Comparison of ENCODE assay signal across 8 mouse cellular contexts in genomic region chr16:4420298-4421054, GRCm38 (mm10). TPM values are rescaled to one million over a fixed set of nuclear protein-coding genes. Genes with fewer than 3 reads are reported as not detected.
DNase-seq lines count a peak whose midpoint lies in the region; ATAC-seq and TF ChIP-seq lines count a peak whose summit lies in the region.

Gene Adcy9 (minus strand): TSS chr16:4420498.

- H3K4me2 ChIP-seq in heart, embryonic 12.5 days, result peak within 1 kb of the TSS; percentile 90
- H3K4me2 ChIP-seq in kidney, postnatal 0 days (ENCODE audit: low read length), result peak within 1 kb of the TSS; percentile 94
- peak within 1 kb of the TSS; percentile 94 for H3K4me2 ChIP-seq in liver, embryonic 11.5 days
- H3K4me2 ChIP-seq in stomach, embryonic 14.5 days (replicated peaks; ENCODE audit: low read depth, low read length), result peak within 1 kb of the TSS; percentile 99

- peaks cover 42% of the 10 kb centered on the region for H3K4me1 ChIP-seq in erythroblast, embryonic 14.5 days (ENCODE audit: control insufficient read depth)
- peaks cover 17% of the 10 kb centered on the region for H3K4me1 ChIP-seq in heart, embryonic 12.5 days (replicated peaks)
- peaks cover 5% of the 10 kb centered on the region for H3K4me1 ChIP-seq in kidney, postnatal 0 days (replicated peaks; ENCODE audit: insufficient read depth, low read length)
- H3K4me1 ChIP-seq in liver, embryonic 11.5 days (replicated peaks; ENCODE audit: control insufficient read depth, insufficient read depth, low read length), result peaks cover 29% of the 10 kb centered on the region
- peaks cover 12% of the 10 kb centered on the region for H3K4me1 ChIP-seq in stomach, embryonic 14.5 days (ENCODE audit: control insufficient read depth, insufficient read depth, low read length)

- H3K27me3 ChIP-seq in erythroblast, embryonic 14.5 days (ENCODE audit: control insufficient read depth), result peaks cover 21% of the 10 kb centered on the region
- peaks cover 29% of the 10 kb centered on the region for H3K27me3 ChIP-seq in heart, embryonic 12.5 days (replicated peaks)
- H3K27me3 ChIP-seq in kidney, postnatal 0 days (ENCODE audit: insufficient read depth, low read length), result no peaks in the 10 kb centered on the region
- H3K27me3 ChIP-seq in liver, embryonic 11.5 days (replicated peaks; ENCODE audit: control insufficient read depth, insufficient read depth, low read length), result peaks cover 7% of the 10 kb centered on the region
- H3K27me3 ChIP-seq in stomach, embryonic 14.5 days (ENCODE audit: control insufficient read depth, insufficient read depth, low read length), result no peaks in the 10 kb centered on the region; the same call in 1 of the 2 replicates

- under 1% methylated on average over 54 of the region's 64 CpGs for WGBS in heart, embryonic 12.5 days
- under 1% methylated on average over 43 of the region's 64 CpGs for WGBS in kidney, postnatal 0 days
- under 1% methylated on average over 52 of the region's 64 CpGs for WGBS in liver, embryonic 11.5 days
- under 1% methylated on average over 42 of the region's 64 CpGs for WGBS in stomach, embryonic 14.5 days

- peak within 1 kb of the TSS; percentile 78 for H3K9ac ChIP-seq in heart, embryonic 12.5 days
- peak within 1 kb of the TSS; percentile 77 for H3K9ac ChIP-seq in kidney, postnatal 0 days (ENCODE audit: low read depth, low read length)
- peak within 1 kb of the TSS; percentile 68 for H3K9ac ChIP-seq in liver, embryonic 11.5 days (ENCODE audit: low read depth, low read length)
- peak within 1 kb of the TSS; percentile 69 for H3K9ac ChIP-seq in stomach, embryonic 14.5 days (replicated peaks; ENCODE audit: low read depth, low read length)

- H3K36me3 ChIP-seq in erythroblast, embryonic 14.5 days (ENCODE audit: control insufficient read depth), result peaks cover 5% of the 10 kb centered on the region; the same call in 1 of the 2 replicates
- H3K36me3 ChIP-seq in heart, embryonic 12.5 days, result no peaks in the 10 kb centered on the region
- no peaks in the 10 kb centered on the region for H3K36me3 ChIP-seq in kidney, postnatal 0 days (ENCODE audit: insufficient read depth, low read length)
- no peaks in the 10 kb centered on the region for H3K36me3 ChIP-seq in liver, embryonic 11.5 days (ENCODE audit: control insufficient read depth, insufficient read depth, low read length)
- no peaks in the 10 kb centered on the region for H3K36me3 ChIP-seq in stomach, embryonic 14.5 days (ENCODE audit: control insufficient read depth, insufficient read depth, low read length)

- peak within 1 kb of the TSS; percentile 80 for H3K4me3 ChIP-seq in erythroblast, embryonic 14.5 days (replicated peaks)
- H3K4me3 ChIP-seq in heart, embryonic 12.5 days, result peak within 1 kb of the TSS; percentile 68
- H3K4me3 ChIP-seq in kidney, postnatal 0 days (replicated peaks; ENCODE audit: low read depth, low read length), result peak within 1 kb of the TSS; percentile 75
- H3K4me3 ChIP-seq in liver, embryonic 11.5 days (ENCODE audit: low read depth, low read length), result peak within 1 kb of the TSS; percentile 78
- H3K4me3 ChIP-seq in stomach, embryonic 14.5 days (ENCODE audit: low read depth, low read length), result peak within 1 kb of the TSS; percentile 72

- no peak for TF ChIP-seq CTCF in kidney, postnatal 0 days (IDR thresholded peaks at IDR 0.05; ENCODE audit: low read depth)

- DNase-seq in CD4-positive, CD25-positive, alpha-beta regulatory T cell, adult 2 months (ENCODE audit: low read depth, low spot score), result peak; percentile 92
- DNase-seq in brain, embryonic 18.5 days (ENCODE audit: low read depth, low spot score), result peak; percentile 65
- peak; percentile 90 for DNase-seq in kidney, postnatal 0 days (ENCODE audit: low spot score)
- DNase-seq in liver, embryonic 11.5 days (ENCODE audit: low spot score), result peak; percentile 88
- peak; percentile 88 for DNase-seq in naive thymus-derived CD4-positive, alpha-beta T cell, adult 2 months (ENCODE audit: low read depth)

- peak; percentile 95 for ATAC-seq in heart, embryonic 12.5 days (ENCODE audit: insufficient number of reproducible peaks, low FRiP score)
- ATAC-seq in kidney, postnatal 0 days (replicated peaks; ENCODE audit: low FRiP score, low read depth), result peak; percentile 93
- peak; percentile 92 for ATAC-seq in liver, embryonic 11.5 days (replicated peaks; ENCODE audit: low FRiP score)
- peak; percentile 93 for ATAC-seq in stomach, embryonic 14.5 days (ENCODE audit: insufficient number of reproducible peaks, insufficient read depth, low FRiP score, low read depth)

- H3K9me3 ChIP-seq in erythroblast, embryonic 14.5 days (ENCODE audit: control insufficient read depth, low read length), result no peaks in the 10 kb centered on the region
- H3K9me3 ChIP-seq in heart, embryonic 12.5 days (replicated peaks), result no peaks in the 10 kb centered on the region
- H3K9me3 ChIP-seq in kidney, postnatal 0 days (replicated peaks; ENCODE audit: low read length), result no peaks in the 10 kb centered on the region
- H3K9me3 ChIP-seq in liver, embryonic 11.5 days (ENCODE audit: control insufficient read depth, low read length), result no peaks in the 10 kb centered on the region
- H3K9me3 ChIP-seq in stomach, embryonic 14.5 days (ENCODE audit: control insufficient read depth, low read depth, low read length), result no peaks in the 10 kb centered on the region

- H3K27ac ChIP-seq in heart, embryonic 12.5 days (ENCODE audit: poor library complexity, severe bottlenecking), result 0 out of 2 replicates have a peak within 1 kb of the TSS, but pooled peaks have one; percentile 8
- peak within 1 kb of the TSS; percentile 85 for H3K27ac ChIP-seq in kidney, postnatal 0 days
- 0 out of 2 replicates have a peak within 1 kb of the TSS, but pooled peaks have one; percentile 37 for H3K27ac ChIP-seq in liver, embryonic 11.5 days (ENCODE audit: low read depth, low read length)
- H3K27ac ChIP-seq in stomach, embryonic 14.5 days (ENCODE audit: low read length), result peak within 1 kb of the TSS; percentile 75

RNA-seq across cellular contexts. Expression of gene Adcy9, which starts in this region (rescaled TPM):
- polyA plus RNA-seq in erythroblast, embryonic 14.5 days (2012), result 0.02 TPM in 1 of 2 replicates, not detected in the other
- 0.88 and 1.4 TPM in 2 replicates for polyA plus RNA-seq in heart, embryonic 12.5 days (2016; fragmentation: Nextera tagmentation; extraction: Ambion mirVana)
- 1.1 and 1.3 TPM in 2 replicates for polyA plus RNA-seq in kidney, postnatal 0 days (2015; fragmentation: Nextera tagmentation; extraction: Ambion mirVana)
- polyA plus RNA-seq in liver, embryonic 11.5 days (2014; fragmentation: Nextera tagmentation; extraction: Ambion mirVana), result 1.6 and 2.1 TPM in 2 replicates
- polyA plus RNA-seq in stomach, embryonic 14.5 days (2014; fragmentation: Nextera tagmentation; extraction: Ambion mirVana), result 1.2 and 1.4 TPM in 2 replicates

Comparison
In these comparisons a context has a peak if more than half of its experiments do, and no peak if none do; other contexts are left out.
1. Peak in every context shown above with its lines: DNase-seq, ATAC-seq, H3K4me3 ChIP-seq and H3K27ac ChIP-seq.
2. H3K27ac ChIP-seq: peak in every context shown above with its lines; median percentile 85 in kidney, postnatal 0 days; 75 in stomach, embryonic 14.5 days; 37 in liver, embryonic 11.5 days; 8 in heart, embryonic 12.5 days.